Mouse (Mus musculus): Measurements from ENCODE around the gene Tmod2. TPM values are rescaled to one million over a fixed set of nuclear protein-coding genes. Genes with fewer than 3 reads are reported as not detected.

Tmod2 gene
- polyA plus RNA-seq, 1 experiment from 2014 or later = 10.6 TPM

DNA sequence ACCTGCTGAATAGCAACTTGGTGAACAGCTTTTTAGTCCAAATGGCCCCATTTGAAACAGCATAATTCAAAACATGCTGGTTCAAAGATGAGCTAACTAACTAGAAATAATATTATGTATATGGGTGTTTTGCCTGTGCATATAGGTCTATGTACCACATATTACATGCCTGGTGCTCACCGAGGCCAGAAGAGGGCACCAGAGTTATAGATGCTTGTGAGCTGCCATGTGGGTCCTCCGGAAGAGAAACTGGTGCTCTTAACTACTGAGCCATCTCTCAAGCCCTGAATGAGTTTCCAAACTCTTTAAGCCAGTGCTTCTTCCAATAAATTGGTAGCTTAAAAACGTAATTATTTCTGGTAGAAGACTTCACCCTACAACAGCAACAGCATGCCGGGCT lies 89.3 kb downstream of the Tmod2 start:
- Histone ChIP-seq H3K27ac (ENCODE audit: low read length) (no peak overlapping the region), H3K4me1 (ENCODE audit: insufficient read depth, low read depth, low read length) (no peaks in the 10 kb centered on the region), H3K9ac (replicated peaks; ENCODE audit: low read depth) (no peak overlapping the region), H3K4me2 (replicated peaks; ENCODE audit: low read depth, low read length) (no peak overlapping the region), H3K9me3 (ENCODE audit: low read length) (no peaks in the 10 kb centered on the region), H3K27me3 (replicated peaks; ENCODE audit: insufficient read depth, low read length) (no peaks in the 10 kb centered on the region), H3K36me3 (ENCODE audit: insufficient read depth, low read length) (peaks cover 15% of the 10 kb centered on the region; the same call in 1 of the 2 replicates), H3K4me3 (ENCODE audit: low read depth, low read length) (no peak overlapping the region)
- TF ChIP-seq EP300 (IDR thresholded peaks at IDR 0.05) (no peak), CTCF (IDR thresholded peaks at IDR 0.05) (peak; percentile 88)
- ATAC-seq = peak; percentile 74
- 50% methylated on average over 4 of the region's 4 CpGs for WGBS
- DNase-seq (ENCODE audit: low spot score) = peak; percentile 84

DNA sequence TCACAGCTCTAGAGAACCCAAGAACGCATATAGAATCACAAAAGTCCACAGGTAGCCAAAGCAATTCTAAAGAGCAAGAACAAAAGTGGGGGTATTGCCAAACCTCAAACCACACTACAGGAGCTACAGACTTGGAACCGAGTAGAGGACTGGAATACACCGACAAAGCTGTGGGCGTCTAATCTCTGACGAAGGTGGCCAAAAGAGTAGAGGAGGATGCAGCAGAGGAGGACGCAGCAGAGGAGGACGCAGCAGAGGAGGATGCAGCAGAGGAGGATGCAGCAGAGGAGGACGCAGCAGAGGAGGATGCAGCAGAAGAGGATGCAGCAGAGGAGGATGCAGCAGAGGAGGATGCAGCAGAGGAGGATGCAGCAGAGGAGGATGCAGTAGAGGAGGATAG lies 90.2 kb downstream of the Tmod2 start:
- Histone ChIP-seq H3K27ac (ENCODE audit: low read length) (no peak overlapping the region), H3K4me3 (ENCODE audit: low read depth, low read length) (no peak overlapping the region), H3K27me3 (replicated peaks; ENCODE audit: insufficient read depth, low read length) (no peaks in the 10 kb centered on the region), H3K4me1 (ENCODE audit: insufficient read depth, low read depth, low read length) (no peaks in the 10 kb centered on the region), H3K4me2 (replicated peaks; ENCODE audit: low read depth, low read length) (no peak overlapping the region), H3K36me3 (ENCODE audit: insufficient read depth, low read length) (peaks cover 15% of the 10 kb centered on the region; the same call in 1 of the 2 replicates), H3K9me3 (ENCODE audit: low read length) (no peaks in the 10 kb centered on the region), H3K9ac (replicated peaks; ENCODE audit: low read depth) (no peak overlapping the region)
- ATAC-seq = no peak
- TF ChIP-seq CTCF (IDR thresholded peaks at IDR 0.05) (no peak), EP300 (IDR thresholded peaks at IDR 0.05) (no peak)
- 96% methylated on average over 8 of the region's 8 CpGs for WGBS
- no peak for DNase-seq (ENCODE audit: low spot score)

DNA sequence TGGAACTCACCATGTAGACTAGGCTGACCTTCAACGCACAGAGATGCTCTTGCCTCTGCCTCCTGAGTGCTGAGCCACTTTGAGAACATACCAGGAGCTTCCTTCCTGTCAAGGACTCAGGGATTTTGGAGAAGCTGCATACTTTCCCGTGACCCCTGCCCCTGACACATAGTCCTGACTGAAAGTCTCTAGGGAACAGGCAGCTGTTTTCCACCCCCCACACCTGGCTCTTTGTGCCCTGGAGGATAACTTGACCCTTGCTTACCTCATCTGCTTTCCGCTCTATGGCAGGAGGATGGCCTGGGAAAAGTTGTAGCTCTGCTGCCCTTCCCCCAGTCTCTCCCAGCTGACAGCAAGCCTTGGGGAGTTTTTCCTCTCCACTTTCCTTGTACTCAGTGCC lies 93.4 kb downstream of the Tmod2 start:
- no peak overlapping the region for H3K4me3 ChIP-seq (ENCODE audit: low read depth, low read length)
- no peak for ATAC-seq
- DNase-seq (ENCODE audit: low spot score) = no peak
- WGBS = 81% methylated on average over 3 of the region's 3 CpGs
- no peak overlapping the region for H3K9ac ChIP-seq (replicated peaks; ENCODE audit: low read depth)
- H3K4me1 ChIP-seq (ENCODE audit: insufficient read depth, low read depth, low read length) = no peaks in the 10 kb centered on the region
- H3K27me3 ChIP-seq (replicated peaks; ENCODE audit: insufficient read depth, low read length) = no peaks in the 10 kb centered on the region
- H3K36me3 ChIP-seq (ENCODE audit: insufficient read depth, low read length) = peaks cover 19% of the 10 kb centered on the region; the same call in 1 of the 2 replicates
- no peaks in the 10 kb centered on the region for H3K9me3 ChIP-seq (ENCODE audit: low read length)
- no peak overlapping the region for H3K27ac ChIP-seq (ENCODE audit: low read length)
- H3K4me2 ChIP-seq (replicated peaks; ENCODE audit: low read depth, low read length) = no peak overlapping the region
- no peak for TF ChIP-seq CTCF (IDR thresholded peaks at IDR 0.05)
- TF ChIP-seq EP300 (IDR thresholded peaks at IDR 0.05) = no peak

Other genes starting within 250 kb of the Tmod2 start
- gene Mapk6, start 201.3 kb downstream of the Tmod2 start, polyA plus RNA-seq (2015; fragmentation: Nextera tagmentation; extraction: Ambion mirVana) = 28.0 and 30.5 TPM in 2 replicates
- 17.0 and 19.3 TPM in 2 replicates for gene Leo1, start 169.8 kb downstream of the Tmod2 start, polyA plus RNA-seq (2015; fragmentation: Nextera tagmentation; extraction: Ambion mirVana)
- 183 and 213 TPM in 2 replicates for gene Tmod3, start 51.7 kb downstream of the Tmod2 start, polyA plus RNA-seq (2015; fragmentation: Nextera tagmentation; extraction: Ambion mirVana)
- gene Lysmd2, start 14.4 kb upstream of the Tmod2 start, polyA plus RNA-seq (2015; fragmentation: Nextera tagmentation; extraction: Ambion mirVana) = 26.1 and 29.9 TPM in 2 replicates
- gene Scg3, start 72.7 kb upstream of the Tmod2 start, polyA plus RNA-seq (2015; fragmentation: Nextera tagmentation; extraction: Ambion mirVana) = 0.42 and 0.56 TPM in 2 replicates
- gene Bmp5, start 164.0 kb upstream of the Tmod2 start, polyA plus RNA-seq (2015; fragmentation: Nextera tagmentation; extraction: Ambion mirVana) = 14.7 and 18.0 TPM in 2 replicates